Mouse (Mus musculus): Measurements from ENCODE around the gene Cdk19. TPM values are rescaled to one million over a fixed set of nuclear protein-coding genes. Genes with fewer than 3 reads are reported as not detected.
"Not testable (repeated sequence)": the region's sequence is repeated elsewhere in the genome, so short reads cannot be mapped to it uniquely, and the experiment has no call there.

Cdk19 gene
- total RNA-seq, 1 experiment from 2014 or later, result 65.2 TPM

GRCm38 (mm10) chr10:40379682-40380081 is 40.3 kb downstream of the Cdk19 start:
- no peak for ATAC-seq (replicated peaks; ENCODE audit: low read depth, poor library complexity, severe bottlenecking)

- peak; percentile 2; the same call in 1 of the 2 replicates for ATAC-seq (replicated peaks; ENCODE audit: low read depth, poor library complexity, severe bottlenecking)
Measured at GRCm38 (mm10) chr10:40385397-40385796, 46.0 kb downstream of the Cdk19 start.

GRCm38 (mm10) chr10:40386126-40386525 is 46.8 kb downstream of the Cdk19 start:
- ATAC-seq (replicated peaks; ENCODE audit: low read depth, poor library complexity, severe bottlenecking), result no peak

GRCm38 (mm10) chr10:40393447-40394143 is 54.2 kb downstream of the Cdk19 start:
- no peak for ATAC-seq (replicated peaks; ENCODE audit: low read depth, poor library complexity, severe bottlenecking)

GRCm38 (mm10) chr10:40398842-40399241 is 59.5 kb downstream of the Cdk19 start:
- no peak for ATAC-seq (replicated peaks; ENCODE audit: low read depth, poor library complexity, severe bottlenecking)

- no peak for ATAC-seq (replicated peaks; ENCODE audit: low read depth, poor library complexity, severe bottlenecking)
Measured at GRCm38 (mm10) chr10:40399328-40399727, 60.0 kb downstream of the Cdk19 start.

- ATAC-seq (replicated peaks; ENCODE audit: low read depth, poor library complexity, severe bottlenecking), result peak; percentile 60
Measured at GRCm38 (mm10) chr10:40400293-40400692, 60.9 kb downstream of the Cdk19 start.

GRCm38 (mm10) chr10:40406655-40407054 is 67.3 kb downstream of the Cdk19 start:
- ATAC-seq (replicated peaks; ENCODE audit: low read depth, poor library complexity, severe bottlenecking), result no peak

- ATAC-seq (replicated peaks; ENCODE audit: low read depth, poor library complexity, severe bottlenecking), result no peak
Measured at GRCm38 (mm10) chr10:40409336-40409735, 70.0 kb downstream of the Cdk19 start.

- 0 out of 2 replicates have a peak, but pooled peaks have one; percentile 32 for ATAC-seq (replicated peaks; ENCODE audit: low read depth, poor library complexity, severe bottlenecking)
Measured at GRCm38 (mm10) chr10:40411370-40411769, 72.0 kb downstream of the Cdk19 start.

- ATAC-seq (replicated peaks; ENCODE audit: low read depth, poor library complexity, severe bottlenecking), result no peak
Measured at GRCm38 (mm10) chr10:40416944-40417343, 77.6 kb downstream of the Cdk19 start.

- no peak for ATAC-seq (replicated peaks; ENCODE audit: low read depth, poor library complexity, severe bottlenecking)
Measured at GRCm38 (mm10) chr10:40419841-40420240, 80.5 kb downstream of the Cdk19 start.

GRCm38 (mm10) chr10:40420703-40421102 is 81.3 kb downstream of the Cdk19 start:
- 0 out of 2 replicates have a peak, but pooled peaks have one; percentile 20 for ATAC-seq (replicated peaks; ENCODE audit: low read depth, poor library complexity, severe bottlenecking)

GRCm38 (mm10) chr10:40421724-40422123 is 82.4 kb downstream of the Cdk19 start:
- 0 out of 2 replicates have a peak, but pooled peaks have one; percentile 28 for ATAC-seq (replicated peaks; ENCODE audit: low read depth, poor library complexity, severe bottlenecking)

- ATAC-seq (replicated peaks; ENCODE audit: low read depth, poor library complexity, severe bottlenecking), result no peak
Measured at GRCm38 (mm10) chr10:40422696-40423095, 83.3 kb downstream of the Cdk19 start.

GRCm38 (mm10) chr10:40424428-40424827 is 85.1 kb downstream of the Cdk19 start:
- ATAC-seq (replicated peaks; ENCODE audit: low read depth, poor library complexity, severe bottlenecking), result not testable (repeated sequence)

GRCm38 (mm10) chr10:40425243-40426095 is 86.1 kb downstream of the Cdk19 start:
- ATAC-seq (replicated peaks; ENCODE audit: low read depth, poor library complexity, severe bottlenecking), result 0 out of 2 replicates have a peak, but pooled peaks have one; percentile 23

GRCm38 (mm10) chr10:40426096-40426450 is 86.7 kb downstream of the Cdk19 start:
- no peak for ATAC-seq (replicated peaks; ENCODE audit: low read depth, poor library complexity, severe bottlenecking)

- ATAC-seq (replicated peaks; ENCODE audit: low read depth, poor library complexity, severe bottlenecking), result no peak
Measured at GRCm38 (mm10) chr10:40428633-40429032, 89.3 kb downstream of the Cdk19 start.

- ATAC-seq (replicated peaks; ENCODE audit: low read depth, poor library complexity, severe bottlenecking), result no peak; the same call in 1 of the 2 replicates
Measured at GRCm38 (mm10) chr10:40429081-40429480, 89.7 kb downstream of the Cdk19 start.

- no peak for ATAC-seq (replicated peaks; ENCODE audit: low read depth, poor library complexity, severe bottlenecking)
Measured at GRCm38 (mm10) chr10:40430209-40430608, 90.8 kb downstream of the Cdk19 start.
